Mouse (Mus musculus): Measurements from ENCODE around the gene Fads6. TPM values are rescaled to one million over a fixed set of nuclear protein-coding genes. Genes with fewer than 3 reads are reported as not detected.

Gene Fads6
- total and polyA plus RNA-seq, 3 experiments = 0.30 to 8.5 (median 0.63) TPM

- TF ChIP-seq MXI1 (IDR thresholded peaks at IDR 0.05; ENCODE audit: low read depth, low read length) (no peak), ZC3H11A (IDR thresholded peaks at IDR 0.05; ENCODE audit: low read depth, low read length) (peak; percentile 60), RCOR1 (conservative IDR thresholded peaks at IDR 0.05; ENCODE audit: low read depth, low read length) (no peak), HCFC1 (IDR thresholded peaks at IDR 0.05; ENCODE audit: low read depth, low read length) (no peak), TBP (conservative IDR thresholded peaks at IDR 0.05; ENCODE audit: low read depth, low read length) (no peak), ETS1 (conservative IDR thresholded peaks at IDR 0.05; ENCODE audit: low read depth, low read length) (no peak), MAZ (IDR thresholded peaks at IDR 0.05; ENCODE audit: low read depth, low read length) (no peak), NELFE (IDR thresholded peaks at IDR 0.05; ENCODE audit: low read depth, low read length) (peak; percentile 38; the same call in 1 of the 2 replicates), USF2 (conservative IDR thresholded peaks at IDR 0.05; ENCODE audit: low read depth, low read length) (no peak), PAX5 (IDR thresholded peaks at IDR 0.05; ENCODE audit: low read length) (no peak), IRF4 (IDR thresholded peaks at IDR 0.05; ENCODE audit: low read depth, low read length) (peak; percentile 24; the same call in 1 of the 2 replicates), CTCF (conservative IDR thresholded peaks at IDR 0.05 in 1 of 2, IDR thresholded peaks at IDR 0.05 in 1 of 2; ENCODE audit: low read depth in 2 of 2, low read length in 2 of 2) (peak; percentile 97 to 98), CHD1 (IDR thresholded peaks at IDR 0.05; ENCODE audit: low read depth, low read length) (no peak), MYC (IDR thresholded peaks at IDR 0.05; ENCODE audit: low read depth, low read length) (no peak), CHD2 (IDR thresholded peaks at IDR 0.05; ENCODE audit: low read length) (no peak), MEF2A (IDR thresholded peaks at IDR 0.05; ENCODE audit: borderline replicate concordance, low read depth, low read length) (no peak), ZNF384 (IDR thresholded peaks at IDR 0.05; ENCODE audit: low read depth, low read length) (no peak), POLR2A (IDR thresholded peaks at IDR 0.05; ENCODE audit: low read depth, low read length) (no peak), ZKSCAN1 (IDR thresholded peaks at IDR 0.05; ENCODE audit: borderline replicate concordance, low read depth, low read length) (no peak), MAX (IDR thresholded peaks at IDR 0.05; ENCODE audit: low read length) (no peak), GABPA (IDR thresholded peaks at IDR 0.05; ENCODE audit: insufficient replicate concordance, low read depth, low read length) (no peak)
Observed at GRCm38 (mm10) chr11:115270148-115270861, 27.2 kb downstream of the Fads6 start (continued).

- Histone ChIP-seq H3K4me2 (ENCODE audit: insufficient read depth, low read depth, poor library complexity, severe bottlenecking) (no peak overlapping the region), H3K9me3 (replicated peaks; ENCODE audit: low read length) (no peaks in the 10 kb centered on the region), H3K36me3 (replicated peaks in 1 of 2; ENCODE audit: control insufficient read depth in 1 of 2, insufficient read depth in 1 of 2, low read length in 1 of 2) (peaks cover 47 to 80% of the 10 kb centered on the region in 2 experiments), H3K4me3 (replicated peaks in 1 of 3; ENCODE audit: low read depth in 2 of 3, low read length in 2 of 3, poor library complexity in 1 of 3) (no peak overlapping the region), H3K9ac (ENCODE audit: insufficient read depth, low read depth) (no peak overlapping the region), H3K4me1 (ENCODE audit: control insufficient read depth in 1 of 2, insufficient read depth in 2 of 2) (peaks cover 24 to 31% of the 10 kb centered on the region in 2 experiments), H3K27me3 (replicated peaks) (no peaks in the 10 kb centered on the region), H3K27ac (ENCODE audit: insufficient read depth, low read depth) (no peak overlapping the region), H3K79me2 (replicated peaks; ENCODE audit: control insufficient read depth, extremely low read depth, insufficient read depth, poor library complexity, severe bottlenecking) (no peaks in the 10 kb centered on the region)
- in situ Hi-C loops (cut with MboI; ENCODE audit: low pct_ligation_motif_present, low pct_unique_long_range_greater_than_20kb, low sequenced_read_pairs) (loop anchor here (5.0 kb wide), 2 partner anchors 37 to 107 kb away; partner anchors contain the start of gene Slc9a3r1), dilution Hi-C loops (cut with MboI; ENCODE audit: extremely low pct_ligation_motif_present, extremely low pct_unique_long_range_greater_than_20kb, low sequenced_read_pairs) (no loop called here)
- DNase-seq (ENCODE audit: extremely low read depth) = no peak
- TF ChIP-seq E2F4 (IDR thresholded peaks at IDR 0.05; ENCODE audit: insufficient replicate concordance, low read depth, low read length) (no peak), POLR2A (IDR thresholded peaks at IDR 0.05; ENCODE audit: low read depth, low read length) (no peak), HCFC1 (IDR thresholded peaks at IDR 0.05; ENCODE audit: low read depth, low read length) (no peak), PAX5 (IDR thresholded peaks at IDR 0.05; ENCODE audit: low read length) (no peak), BHLHE40 (IDR thresholded peaks at IDR 0.05; ENCODE audit: low read depth, low read length) (no peak)
Observed at GRCm38 (mm10) chr11:115269330-115270066, 28.0 kb downstream of the Fads6 start.
